Mouse (Mus musculus): ENCODE results near the gene Tnpo2. TPM values are rescaled to one million over a fixed set of nuclear protein-coding genes. Genes with fewer than 3 reads are reported as not detected.

Tnpo2 gene
- polyA plus RNA-seq, 1 experiment from 2014 or later, result 19.7 TPM

- WGBS, result 3% methylated on average over 13 of the region's 13 CpGs
- no peak for ATAC-seq (ENCODE audit: low FRiP score, low TSS enrichment)
- no peaks in the 10 kb centered on the region for H3K9me3 ChIP-seq (ENCODE audit: control insufficient read depth, low read length)
- H3K4me3 ChIP-seq (ENCODE audit: low read length), result peak overlapping the region; percentile 89
- H3K36me3 ChIP-seq (ENCODE audit: control insufficient read depth, insufficient read depth, low read length), result peaks cover 36% of the 10 kb centered on the region
- no peaks in the 10 kb centered on the region for H3K27me3 ChIP-seq (ENCODE audit: control insufficient read depth, insufficient read depth, low read length)
- H3K27ac ChIP-seq (ENCODE audit: low read depth, low read length), result no peak overlapping the region; the same call in 1 of the 2 replicates
- H3K4me1 ChIP-seq (ENCODE audit: control insufficient read depth, insufficient read depth, low read length), result peaks cover 13% of the 10 kb centered on the region; the same call in 1 of the 2 replicates
- peak overlapping the region; percentile 84 for H3K9ac ChIP-seq (ENCODE audit: low read depth, low read length)
- H3K4me2 ChIP-seq (replicated peaks; ENCODE audit: low read depth, low read length), result peak overlapping the region; percentile 84
Measured at GRCm38 (mm10) chr8:85034764-85035163, 2.0 kb upstream of the Tnpo2 start.

GRCm38 (mm10) chr8:85035165-85035727, 1.5 kb upstream of the Tnpo2 start:
- peak overlapping the region; percentile 84 for H3K4me2 ChIP-seq (replicated peaks; ENCODE audit: low read depth, low read length)
- H3K4me3 ChIP-seq (ENCODE audit: low read length), result peak overlapping the region; percentile 89
- peak overlapping the region; percentile 84 for H3K9ac ChIP-seq (ENCODE audit: low read depth, low read length)
- H3K4me1 ChIP-seq (ENCODE audit: control insufficient read depth, insufficient read depth, low read length), result peaks cover 13% of the 10 kb centered on the region; the same call in 1 of the 2 replicates
- 5% methylated on average over 12 of the region's 12 CpGs for WGBS
- H3K36me3 ChIP-seq (ENCODE audit: control insufficient read depth, insufficient read depth, low read length), result peaks cover 36% of the 10 kb centered on the region
- ATAC-seq (ENCODE audit: low FRiP score, low TSS enrichment), result no peak
- peak overlapping the region; percentile 96 for H3K27ac ChIP-seq (ENCODE audit: low read depth, low read length)
- no peaks in the 10 kb centered on the region for H3K27me3 ChIP-seq (ENCODE audit: control insufficient read depth, insufficient read depth, low read length)
- H3K9me3 ChIP-seq (ENCODE audit: control insufficient read depth, low read length), result no peaks in the 10 kb centered on the region

DNA sequence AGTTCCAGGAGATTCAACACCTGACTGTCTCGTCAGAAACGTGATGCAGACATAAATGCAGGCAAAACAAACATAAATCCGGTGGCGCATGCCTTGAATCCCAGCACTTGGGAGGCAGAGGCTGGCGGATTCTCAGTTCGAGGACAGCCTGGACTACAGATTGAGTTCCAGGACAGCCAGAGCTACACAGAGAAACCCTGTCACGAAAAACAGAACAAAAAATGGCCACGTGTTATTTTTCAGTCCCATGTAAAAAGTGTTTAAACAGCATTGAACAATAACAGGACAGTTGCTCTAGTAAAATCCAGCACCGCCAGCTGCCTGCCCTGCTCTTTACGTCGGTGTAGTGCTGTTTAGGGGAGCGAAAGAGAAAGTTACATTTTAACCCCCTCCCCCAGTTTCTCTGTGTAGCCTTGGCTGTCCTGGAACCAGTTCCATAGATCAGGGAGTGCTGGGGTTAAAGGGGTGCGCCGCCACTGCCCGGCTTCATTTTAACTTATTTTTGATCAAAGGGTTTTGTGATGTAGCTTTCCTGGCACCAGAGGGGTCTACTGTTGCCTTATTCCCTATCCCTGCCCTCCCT, 896 bp upstream of the Tnpo2 start:
- Histone ChIP-seq H3K4me1 (ENCODE audit: control insufficient read depth, insufficient read depth, low read length) (peaks cover 13% of the 10 kb centered on the region; the same call in 1 of the 2 replicates), H3K4me2 (replicated peaks; ENCODE audit: low read depth, low read length) (peak overlapping the region; percentile 84), H3K4me3 (ENCODE audit: low read length) (peak overlapping the region; percentile 89), H3K9me3 (ENCODE audit: control insufficient read depth, low read length) (no peaks in the 10 kb centered on the region), H3K27ac (ENCODE audit: low read depth, low read length) (peak overlapping the region; percentile 96), H3K27me3 (ENCODE audit: control insufficient read depth, insufficient read depth, low read length) (no peaks in the 10 kb centered on the region), H3K36me3 (ENCODE audit: control insufficient read depth, insufficient read depth, low read length) (peaks cover 37% of the 10 kb centered on the region), H3K9ac (ENCODE audit: low read depth, low read length) (peak overlapping the region; percentile 84)
- no peak for ATAC-seq (ENCODE audit: low FRiP score, low TSS enrichment)
- 1% methylated on average over 15 of the region's 15 CpGs for whole genome bisulfite sequencing

- Histone ChIP-seq H3K27ac (ENCODE audit: low read depth, low read length) (peak overlapping the region; percentile 96), H3K36me3 (ENCODE audit: control insufficient read depth, insufficient read depth, low read length) (peaks cover 38% of the 10 kb centered on the region), H3K4me1 (ENCODE audit: control insufficient read depth, insufficient read depth, low read length) (peaks cover 13% of the 10 kb centered on the region; the same call in 1 of the 2 replicates), H3K4me2 (replicated peaks; ENCODE audit: low read depth, low read length) (peak overlapping the region; percentile 84), H3K9me3 (ENCODE audit: control insufficient read depth, low read length) (no peaks in the 10 kb centered on the region), H3K4me3 (ENCODE audit: low read length) (peak overlapping the region; percentile 89), H3K27me3 (ENCODE audit: control insufficient read depth, insufficient read depth, low read length) (no peaks in the 10 kb centered on the region), H3K9ac (ENCODE audit: low read depth, low read length) (peak overlapping the region; percentile 84)
- peak; percentile 30; the same call in 1 of the 2 replicates for ATAC-seq (ENCODE audit: low FRiP score, low TSS enrichment)
- 0% methylated on average over 9 of the region's 9 CpGs for WGBS
Measured at GRCm38 (mm10) chr8:85036381-85036717, 366 bp upstream of the Tnpo2 start.

GRCm38 (mm10) chr8:85037366-85037680, 608 bp downstream of the Tnpo2 start:
- ATAC-seq (ENCODE audit: low FRiP score, low TSS enrichment), result peak; percentile 67; the same call in 1 of the 2 replicates
- WGBS, result 2% methylated on average over 14 of the region's 14 CpGs
- H3K9ac ChIP-seq (ENCODE audit: low read depth, low read length), result peak overlapping the region; percentile 84
- peak overlapping the region; percentile 89 for H3K4me3 ChIP-seq (ENCODE audit: low read length)
- H3K36me3 ChIP-seq (ENCODE audit: control insufficient read depth, insufficient read depth, low read length), result peaks cover 38% of the 10 kb centered on the region
- H3K4me1 ChIP-seq (ENCODE audit: control insufficient read depth, insufficient read depth, low read length), result peaks cover 13% of the 10 kb centered on the region; the same call in 1 of the 2 replicates
- peak overlapping the region; percentile 86 for H3K4me2 ChIP-seq (replicated peaks; ENCODE audit: low read depth, low read length)
- no peaks in the 10 kb centered on the region for H3K9me3 ChIP-seq (ENCODE audit: control insufficient read depth, low read length)
- no peaks in the 10 kb centered on the region for H3K27me3 ChIP-seq (ENCODE audit: control insufficient read depth, insufficient read depth, low read length)
- peak overlapping the region; percentile 96 for H3K27ac ChIP-seq (ENCODE audit: low read depth, low read length)

GRCm38 (mm10) chr8:85037681-85038531, 1.2 kb downstream of the Tnpo2 start:
- WGBS, result under 1% methylated on average over 52 of the region's 57 CpGs
- Histone ChIP-seq H3K4me1 (ENCODE audit: control insufficient read depth, insufficient read depth, low read length) (peaks cover 13% of the 10 kb centered on the region; the same call in 1 of the 2 replicates), H3K27ac (ENCODE audit: low read depth, low read length) (peak overlapping the region; percentile 96), H3K9ac (ENCODE audit: low read depth, low read length) (peak overlapping the region; percentile 84), H3K9me3 (ENCODE audit: control insufficient read depth, low read length) (no peaks in the 10 kb centered on the region), H3K4me3 (ENCODE audit: low read length) (peak overlapping the region; percentile 89), H3K36me3 (ENCODE audit: control insufficient read depth, insufficient read depth, low read length) (peaks cover 35% of the 10 kb centered on the region), H3K27me3 (ENCODE audit: control insufficient read depth, insufficient read depth, low read length) (no peaks in the 10 kb centered on the region), H3K4me2 (replicated peaks; ENCODE audit: low read depth, low read length) (peak overlapping the region; percentile 86)
- 0 out of 2 replicates have a peak, but pooled peaks have one; percentile 2 for ATAC-seq (ENCODE audit: low FRiP score, low TSS enrichment)

DNA sequence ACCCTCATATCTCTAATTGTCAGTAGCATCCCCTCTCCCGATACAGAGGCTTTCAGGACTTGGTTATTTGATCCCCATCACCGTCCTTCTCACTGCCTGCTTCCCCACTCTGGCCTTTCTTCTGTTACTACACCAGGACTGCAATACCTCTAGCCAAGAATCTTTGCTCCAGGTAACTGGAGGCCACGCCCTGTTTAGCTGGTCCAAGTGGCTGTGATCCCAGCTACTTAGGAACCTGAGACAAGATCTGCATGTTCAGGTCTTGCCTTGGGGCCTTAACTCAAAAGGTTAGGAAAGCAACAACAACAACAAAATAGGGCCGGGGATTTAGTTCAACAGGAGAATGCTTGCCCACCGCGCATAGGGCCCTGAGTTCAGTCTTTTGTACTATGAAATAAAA, 6.9 kb downstream of the Tnpo2 start:
- no peaks in the 10 kb centered on the region for H3K27me3 ChIP-seq (ENCODE audit: control insufficient read depth, insufficient read depth, low read length)
- peaks cover 6% of the 10 kb centered on the region; the same call in 1 of the 2 replicates for H3K4me1 ChIP-seq (ENCODE audit: control insufficient read depth, insufficient read depth, low read length)
- no peak overlapping the region for H3K4me3 ChIP-seq (ENCODE audit: low read length)
- ATAC-seq (ENCODE audit: low FRiP score, low TSS enrichment), result no peak
- H3K9ac ChIP-seq (ENCODE audit: low read depth, low read length), result no peak overlapping the region
- H3K27ac ChIP-seq (ENCODE audit: low read depth, low read length), result no peak overlapping the region
- no peak overlapping the region for H3K4me2 ChIP-seq (replicated peaks; ENCODE audit: low read depth, low read length)
- H3K9me3 ChIP-seq (ENCODE audit: control insufficient read depth, low read length), result no peaks in the 10 kb centered on the region
- H3K36me3 ChIP-seq (ENCODE audit: control insufficient read depth, insufficient read depth, low read length), result peaks cover 87% of the 10 kb centered on the region
- WGBS, result 92% methylated on average over 6 of the region's 6 CpGs

- peaks cover 49% of the 10 kb centered on the region for H3K36me3 ChIP-seq (ENCODE audit: control insufficient read depth, insufficient read depth, low read length)
- ATAC-seq (ENCODE audit: low FRiP score, low TSS enrichment), result no peak
- H3K4me1 ChIP-seq (ENCODE audit: control insufficient read depth, insufficient read depth, low read length), result peaks cover 6% of the 10 kb centered on the region
- no peak overlapping the region for H3K4me3 ChIP-seq (ENCODE audit: low read length)
- no peak overlapping the region for H3K27ac ChIP-seq (ENCODE audit: low read depth, low read length)
- no peaks in the 10 kb centered on the region for H3K9me3 ChIP-seq (ENCODE audit: control insufficient read depth, low read length)
- no peaks in the 10 kb centered on the region for H3K27me3 ChIP-seq (ENCODE audit: control insufficient read depth, insufficient read depth, low read length)
- H3K9ac ChIP-seq (ENCODE audit: low read depth, low read length), result no peak overlapping the region
- WGBS, result 80% methylated on average over 7 of the region's 7 CpGs
- no peak overlapping the region for H3K4me2 ChIP-seq (replicated peaks; ENCODE audit: low read depth, low read length)
Measured at GRCm38 (mm10) chr8:85057367-85057766, 20.7 kb downstream of the Tnpo2 start.

Data from kidney, embryonic 14.5 days (tissue).